Mouse (Mus musculus) C2C12 (cell line): Measurements from ENCODE around the gene Serpinb2. TPM values are rescaled to one million over a fixed set of nuclear protein-coding genes. Genes with fewer than 3 reads are reported as not detected.

Experiments
- H3K27me3 ChIP-seq: one replicate; pipeline ENCODE4 v1.6.1; 2011; ENCODE audit not compliant: control insufficient read depth, insufficient read depth, insufficient read length
- H3K36me3 ChIP-seq: one replicate; pipeline ENCODE4 v1.6.1; 2011; ENCODE audit not compliant: control insufficient read depth, insufficient read depth
- H3K4me3 ChIP-seq: one replicate; pipeline ENCODE4 v1.5.1; 2011; ENCODE audit warnings: mild to moderate bottlenecking, control low read depth; ENCODE audit not compliant: poor library complexity, insufficient read depth, severe bottlenecking
- H3K79me2 ChIP-seq: one replicate; pipeline ENCODE4 v1.6.1; 2011; ENCODE audit not compliant: control insufficient read depth, insufficient read depth
- H3K79me3 ChIP-seq: one replicate; pipeline ENCODE4 v1.6.1; 2011; ENCODE audit warnings: low read depth, control low read depth
- H3ac ChIP-seq: one replicate; pipeline ENCODE3; 2011; ENCODE audit warnings: low read depth; ENCODE audit not compliant: control insufficient read depth, insufficient read length
- CEBPB ChIP-seq: IDR thresholded peaks from one replicate; pipeline ENCODE4 v1.6.1; 2011; ENCODE audit warnings: low read depth, mild to moderate bottlenecking, control low read depth, moderate library complexity
- CTCF ChIP-seq: IDR thresholded peaks from one replicate; pipeline ENCODE4 v1.5.1; 2011; ENCODE audit not compliant: control insufficient read depth, insufficient read depth, insufficient read length
- FOSL1 ChIP-seq: IDR thresholded peaks from one replicate; pipeline ENCODE4 v1.8.0; 2011; ENCODE audit warnings: mild to moderate bottlenecking, low read length; ENCODE audit not compliant: poor library complexity, insufficient read depth, severe bottlenecking
- MAX ChIP-seq: IDR thresholded peaks from one replicate; pipeline ENCODE4 v1.6.1; 2011; ENCODE audit warnings: mild to moderate bottlenecking, control low read depth
- MYOD1 ChIP-seq: IDR thresholded peaks from one replicate; pipeline ENCODE4 v1.6.1; 2011; ENCODE audit warnings: low read depth; ENCODE audit not compliant: control insufficient read depth, insufficient read length
- MYOG ChIP-seq: IDR thresholded peaks from one replicate; pipeline ENCODE4 v1.6.1; 2011; ENCODE audit not compliant: control insufficient read depth, insufficient read length; ENCODE audit errors: extremely low read depth
- USF1 ChIP-seq: IDR thresholded peaks from one replicate; pipeline ENCODE4 v1.6.1; 2011; ENCODE audit warnings: low read depth, mild to moderate bottlenecking, control low read depth, moderate library complexity
- polyA plus RNA-seq: library from polyadenylated mRNA; unstranded; fragments of >200 nt; fragmentation: generic; extraction: Trizol; gene quantifications from one replicate; pipeline ENCODE4 v1.2.1, GENCODE M21; 2012; ENCODE audit warnings: missing spikeins

Serpinb2 gene
- polyA plus RNA-seq, 1 experiment: 12.6 TPM

DNA sequence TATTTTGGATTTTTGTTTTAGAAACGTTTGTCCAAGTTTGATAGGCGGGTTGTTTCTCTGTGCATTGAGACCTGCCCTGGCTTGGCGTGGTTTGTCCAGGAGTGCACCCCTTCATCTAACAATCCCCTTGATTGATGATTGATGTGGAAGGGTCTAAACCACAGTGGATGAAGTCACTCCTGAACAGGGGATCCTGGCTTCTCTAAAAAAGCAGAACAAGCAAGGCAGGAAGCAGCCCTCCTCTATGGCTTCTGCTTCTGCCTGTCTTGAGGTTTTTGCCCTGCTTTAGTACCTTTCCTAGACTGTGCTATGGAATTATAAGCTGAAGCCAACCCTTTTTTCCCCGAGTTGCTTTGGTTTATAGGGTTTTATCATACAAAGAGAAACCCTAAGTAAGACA is 14.4 kb downstream of the Serpinb2 start:
- TF ChIP-seq MYOD1: no peak
- no peak for TF ChIP-seq MAX
- no peak for TF ChIP-seq MYOG
- no peak for TF ChIP-seq CEBPB
- TF ChIP-seq USF1: no peak
- no peak for TF ChIP-seq FOSL1
- no peak for TF ChIP-seq CTCF
- Histone ChIP-seq H3ac (no peak overlapping the region), H3K79me2 (no peaks in the 10 kb centered on the region), H3K79me3 (no peaks in the 10 kb centered on the region), H3K27me3 (no peaks in the 10 kb centered on the region), H3K36me3 (no peaks in the 10 kb centered on the region), H3K4me3 (no peak overlapping the region)

DNA sequence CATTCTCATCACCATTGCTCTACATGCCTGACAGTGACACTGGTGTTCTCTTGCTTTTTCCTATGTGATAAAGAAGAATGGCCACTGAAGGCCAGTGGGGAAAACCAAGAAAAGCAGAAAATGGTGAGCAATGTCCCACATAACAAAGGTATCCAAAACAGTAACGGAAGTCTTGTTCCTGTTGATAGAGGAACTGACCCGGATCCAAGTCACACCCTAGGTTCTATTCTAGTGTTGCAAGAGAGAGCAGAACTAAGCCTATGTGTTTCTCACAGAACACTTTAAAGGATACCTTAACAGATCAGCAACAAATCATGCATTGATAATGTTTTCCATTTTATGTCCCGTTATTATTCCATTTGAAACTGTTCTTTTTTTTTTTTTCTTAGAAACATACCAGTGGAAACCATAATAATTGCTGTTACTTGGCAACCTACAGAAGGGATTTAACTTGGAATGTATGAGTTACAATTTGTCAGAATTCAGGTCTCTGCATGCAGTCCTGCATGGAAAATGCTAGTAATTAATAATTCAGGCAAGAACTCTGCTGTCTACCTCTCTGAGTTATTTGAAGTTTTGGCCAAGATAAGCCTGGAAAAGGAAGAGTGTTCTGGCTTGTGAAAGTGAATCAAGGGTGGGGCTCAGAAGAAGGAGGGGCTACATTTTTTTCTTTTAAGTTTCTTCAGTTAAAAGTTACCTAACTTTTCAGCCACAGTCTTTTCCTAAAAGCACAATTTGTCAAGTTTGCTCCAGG is 17.3 kb downstream of the Serpinb2 start:
- H3K4me3 ChIP-seq: no peak overlapping the region
- H3K79me3 ChIP-seq: no peaks in the 10 kb centered on the region
- no peaks in the 10 kb centered on the region for H3K27me3 ChIP-seq
- H3ac ChIP-seq: no peak overlapping the region
- TF ChIP-seq MYOG: no peak
- TF ChIP-seq FOSL1: no peak
- TF ChIP-seq MAX: no peak
- TF ChIP-seq CTCF: no peak
- no peak for TF ChIP-seq USF1
- TF ChIP-seq CEBPB: no peak
- no peak for TF ChIP-seq MYOD1
- H3K36me3 ChIP-seq: no peaks in the 10 kb centered on the region
- H3K79me2 ChIP-seq: no peaks in the 10 kb centered on the region

DNA sequence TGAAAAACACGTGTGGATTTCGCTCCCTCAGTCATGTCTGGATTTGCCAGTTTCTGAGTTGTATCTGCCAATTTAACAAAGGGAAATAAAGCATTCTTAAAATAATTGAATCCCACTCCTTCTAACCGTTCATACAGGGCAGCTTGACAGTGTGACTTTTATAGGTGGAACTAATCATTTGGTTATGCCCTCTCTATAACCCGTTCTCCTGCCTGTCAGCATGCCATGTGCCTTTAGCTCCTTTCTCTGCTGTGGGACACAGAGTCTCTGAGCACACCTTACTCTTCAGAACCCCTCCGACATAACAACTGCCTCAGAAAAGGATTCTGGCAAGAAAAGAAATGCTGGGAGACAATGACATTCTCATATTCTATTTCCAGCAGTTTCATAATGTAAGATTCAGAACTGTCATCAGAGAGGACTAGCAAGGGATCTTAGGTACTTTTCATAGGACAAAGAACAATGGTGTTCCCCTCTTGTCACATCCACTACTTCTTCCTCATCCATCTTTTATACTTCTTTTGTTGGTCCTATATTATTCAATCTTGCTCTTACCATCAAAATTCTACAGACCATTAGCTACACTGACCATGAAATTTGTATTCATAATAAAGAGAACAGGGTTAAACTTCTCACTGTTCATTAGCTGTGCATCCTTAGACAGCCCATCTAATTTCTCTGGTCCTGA is 18.3 kb downstream of the Serpinb2 start:
- H3K4me3 ChIP-seq: no peak overlapping the region
- H3ac ChIP-seq: no peak overlapping the region
- H3K36me3 ChIP-seq: no peaks in the 10 kb centered on the region
- no peak for TF ChIP-seq MAX
- TF ChIP-seq CEBPB: no peak
- no peak for TF ChIP-seq MYOG
- TF ChIP-seq CTCF: no peak
- no peak for TF ChIP-seq MYOD1
- TF ChIP-seq FOSL1: no peak
- no peak for TF ChIP-seq USF1
- H3K79me2 ChIP-seq: no peaks in the 10 kb centered on the region
- H3K27me3 ChIP-seq: no peaks in the 10 kb centered on the region
- H3K79me3 ChIP-seq: no peaks in the 10 kb centered on the region

DNA sequence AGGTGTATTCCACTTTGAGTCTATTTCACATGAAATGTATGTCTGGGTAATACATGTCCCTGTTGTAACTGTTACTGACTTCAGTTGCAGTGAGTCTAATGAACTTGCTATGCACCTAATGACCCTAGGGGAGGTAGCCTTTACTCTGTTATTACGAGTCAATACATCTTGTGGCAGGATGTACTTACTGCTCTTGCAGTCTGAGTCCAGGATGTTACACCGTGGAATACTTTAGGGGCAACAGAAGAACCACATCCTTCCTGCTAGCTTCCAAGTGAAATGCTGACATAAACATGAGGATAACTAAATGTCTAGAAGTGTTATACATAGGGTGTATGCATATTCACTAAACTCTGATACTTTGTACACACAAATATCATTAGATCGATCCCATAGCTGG is 22.5 kb downstream of the Serpinb2 start:
- Histone ChIP-seq H3K36me3 (no peaks in the 10 kb centered on the region), H3K79me3 (no peaks in the 10 kb centered on the region), H3K4me3 (no peak overlapping the region), H3ac (no peak overlapping the region), H3K27me3 (no peaks in the 10 kb centered on the region), H3K79me2 (no peaks in the 10 kb centered on the region)
- no peak for TF ChIP-seq MYOG
- TF ChIP-seq MAX: no peak
- no peak for TF ChIP-seq FOSL1
- no peak for TF ChIP-seq USF1
- TF ChIP-seq CEBPB: no peak
- TF ChIP-seq MYOD1: no peak
- no peak for TF ChIP-seq CTCF

DNA sequence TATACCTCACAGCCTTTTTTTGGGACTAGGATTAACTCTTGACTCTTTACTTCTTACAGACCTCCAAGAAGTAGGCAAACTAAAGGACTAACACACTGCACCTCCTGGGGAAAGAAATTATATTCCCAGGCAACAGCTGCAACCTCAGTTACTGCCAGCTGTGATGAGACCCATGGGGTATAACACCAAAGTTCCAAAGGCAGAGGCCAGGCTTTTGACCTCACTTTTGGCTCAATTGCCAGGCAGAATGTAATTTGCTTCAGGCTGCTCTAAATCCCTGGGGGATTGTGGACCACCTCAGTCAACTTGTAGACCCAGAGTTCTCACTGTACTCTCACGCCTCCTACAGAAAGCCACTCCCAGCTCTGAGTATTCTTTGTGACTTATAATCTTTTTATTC is 26.2 kb downstream of the Serpinb2 start:
- no peaks in the 10 kb centered on the region for H3K79me3 ChIP-seq

DNA sequence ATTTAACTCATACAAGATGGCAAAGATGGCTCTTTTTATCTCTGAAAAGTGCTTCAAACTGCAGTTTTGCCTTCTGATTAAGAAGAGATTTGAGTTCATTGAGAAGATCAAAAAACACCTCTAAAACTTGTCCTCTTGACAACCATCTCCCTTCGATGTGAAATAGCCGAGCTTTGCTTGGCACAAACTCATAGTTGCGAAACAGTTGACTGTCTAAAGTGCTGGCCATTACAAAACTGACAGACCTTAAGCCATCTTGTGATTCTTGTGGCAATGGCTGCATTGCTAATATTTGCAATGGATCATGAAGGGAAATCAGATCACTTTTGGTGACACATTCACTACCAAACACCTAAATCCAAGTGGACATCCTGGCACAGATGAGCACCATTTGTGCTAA is 48.3 kb downstream of the Serpinb2 start:
- Histone ChIP-seq H3K79me3 (no peaks in the 10 kb centered on the region), H3K27me3 (no peaks in the 10 kb centered on the region), H3K36me3 (no peaks in the 10 kb centered on the region), H3K4me3 (no peak overlapping the region), H3K79me2 (no peaks in the 10 kb centered on the region), H3ac (no peak overlapping the region)
- no peak for TF ChIP-seq CEBPB
- no peak for TF ChIP-seq USF1
- no peak for TF ChIP-seq MYOG
- TF ChIP-seq MYOD1: no peak
- TF ChIP-seq FOSL1: no peak
- TF ChIP-seq MAX: no peak

More for the DNA sequence above, 26.2 kb downstream of the Serpinb2 start:
- TF ChIP-seq MAX (no peak), MYOD1 (peak; percentile 35)
- H3ac ChIP-seq: no peak overlapping the region
- no peaks in the 10 kb centered on the region for H3K27me3 ChIP-seq
- H3K36me3 ChIP-seq: no peaks in the 10 kb centered on the region
- no peaks in the 10 kb centered on the region for H3K79me2 ChIP-seq
- no peak overlapping the region for H3K4me3 ChIP-seq
